Mouse (Mus musculus) adrenal gland, adult 8-10 months (tissue): ENCODE data around the gene Ptprcap. TPM values are rescaled to one million over a fixed set of nuclear protein-coding genes. Genes with fewer than 3 reads are reported as not detected.
"Not testable (repeated sequence)": the region's sequence is repeated elsewhere in the genome, so short reads cannot be mapped to it uniquely, and the experiment has no call there.

Experiments used
- DNase-seq: peaks from one replicate; pipeline ENCODE4 v3.0.0; 2022
- total RNA-seq, 4 experiments: library from RNA; stranded (reverse); gene quantifications; 2 replicates each; pipeline ENCODE4 v1.2.4; 2022

Gene Ptprcap
- total RNA-seq: 1 to 10 TPM; 2.2 to 4.4 (median 3.4) TPM

DNA sequence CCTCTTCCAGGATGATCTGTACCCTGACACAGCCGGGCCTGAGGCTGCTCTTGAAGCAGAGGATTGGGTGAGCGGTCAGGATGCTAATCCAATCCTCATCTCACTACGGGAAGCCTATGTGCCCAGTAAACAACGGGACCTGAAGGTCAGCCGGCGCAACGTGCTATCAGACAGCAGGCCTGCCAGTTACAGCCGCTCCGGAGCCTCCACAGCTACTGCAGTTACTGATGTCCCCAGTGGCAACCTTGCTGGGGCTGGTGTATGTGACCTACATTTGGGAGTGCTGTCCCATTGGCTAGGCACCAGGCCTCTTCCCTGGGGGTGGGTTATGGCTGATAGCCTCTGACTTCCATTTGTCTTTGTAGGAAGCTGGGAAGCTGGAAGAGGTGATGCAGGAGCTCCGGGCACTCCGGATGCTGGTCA, at the start of gene Ptprcap:
TSS of gene Ptprcap (plus strand) at position 373 of the 423 bp plus-strand sequence.
- no peak for DNase-seq

DNA sequence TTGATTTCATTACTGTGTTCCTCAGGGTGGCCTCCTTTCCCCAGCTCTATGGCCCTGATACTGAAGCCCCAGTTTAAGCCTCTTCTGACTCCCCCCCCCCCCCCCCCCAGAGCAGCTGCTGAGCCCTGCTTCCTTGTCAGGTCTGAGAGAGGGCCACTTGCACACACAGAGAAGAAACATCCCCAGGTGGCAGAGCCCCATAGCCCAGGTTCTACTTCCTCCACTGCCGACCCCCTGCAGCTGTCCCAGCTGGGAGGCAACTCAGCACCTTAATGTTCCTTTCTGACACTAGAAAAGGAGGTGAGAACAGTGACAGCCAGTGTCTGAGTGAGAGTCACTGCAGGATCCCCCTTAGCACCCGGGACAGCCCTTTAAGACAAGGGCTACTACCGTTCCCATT, 49.6 kb upstream of the Ptprcap start:
- no peak for DNase-seq

DNA sequence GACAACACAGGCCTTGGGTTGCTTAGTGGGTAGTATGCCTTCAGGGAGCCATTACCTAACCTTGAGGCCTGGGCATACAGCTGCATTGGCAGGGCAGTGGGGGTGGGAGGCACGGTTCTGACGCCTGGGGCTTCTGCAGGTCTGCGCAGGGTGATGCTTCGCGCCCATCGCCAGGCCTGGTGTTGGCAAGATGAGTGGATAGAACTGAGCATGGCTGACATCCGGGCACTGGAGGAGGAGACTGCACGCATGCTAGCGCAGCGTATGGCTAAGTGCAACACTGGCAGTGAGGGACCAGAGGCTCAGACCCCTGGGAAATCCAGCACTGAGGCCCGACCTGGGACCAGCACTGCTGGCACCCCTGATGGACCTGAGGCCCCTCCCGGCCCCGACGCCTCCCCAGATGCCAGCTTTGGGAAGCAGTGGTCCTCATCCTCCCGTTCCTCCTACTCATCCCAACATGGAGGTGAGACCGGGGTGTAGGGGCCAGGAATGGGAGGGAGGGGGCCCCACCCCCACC, 48.7 kb upstream of the Ptprcap start:
- no peak for DNase-seq

DNA sequence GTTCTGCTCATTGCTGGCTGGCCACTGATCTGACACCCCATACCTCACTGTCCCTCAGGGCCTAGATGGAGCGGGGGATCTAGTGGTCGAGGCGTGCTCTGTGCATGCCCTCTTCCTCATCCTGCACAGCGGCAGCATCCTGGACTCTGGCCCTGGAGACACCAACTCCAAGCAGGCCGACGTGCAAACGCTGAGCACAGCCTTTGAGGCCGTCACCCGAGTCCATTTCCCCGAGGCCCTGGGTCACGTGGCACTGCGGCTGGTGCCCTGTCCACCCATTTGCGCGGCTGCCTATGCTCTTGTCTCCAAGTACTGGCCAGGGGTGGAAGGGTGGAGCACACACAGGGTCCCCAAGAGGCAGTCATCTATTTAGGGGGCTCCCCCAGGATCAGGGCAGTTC, 46.8 kb upstream of the Ptprcap start:
- DNase-seq: no peak

DNA sequence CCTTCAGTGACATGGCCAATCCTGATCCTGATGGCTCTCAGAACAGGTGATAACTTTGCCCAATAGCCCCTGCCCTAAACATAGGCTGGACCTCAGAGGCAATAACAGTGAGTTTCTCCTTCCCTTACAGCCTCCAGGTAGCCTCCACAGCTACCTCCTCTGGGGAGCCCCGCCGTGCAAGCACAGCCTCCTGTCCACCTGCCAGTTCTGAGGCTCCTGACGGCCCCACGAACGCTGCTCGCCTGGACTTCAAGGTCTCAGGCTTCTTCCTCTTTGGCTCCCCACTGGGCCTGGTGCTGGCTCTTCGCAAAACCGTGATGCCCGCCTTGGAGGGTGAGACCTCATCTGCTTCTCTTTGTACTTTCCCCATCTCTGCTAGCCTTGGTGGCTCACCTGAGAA, 44.9 kb upstream of the Ptprcap start:
- no peak for DNase-seq

DNA sequence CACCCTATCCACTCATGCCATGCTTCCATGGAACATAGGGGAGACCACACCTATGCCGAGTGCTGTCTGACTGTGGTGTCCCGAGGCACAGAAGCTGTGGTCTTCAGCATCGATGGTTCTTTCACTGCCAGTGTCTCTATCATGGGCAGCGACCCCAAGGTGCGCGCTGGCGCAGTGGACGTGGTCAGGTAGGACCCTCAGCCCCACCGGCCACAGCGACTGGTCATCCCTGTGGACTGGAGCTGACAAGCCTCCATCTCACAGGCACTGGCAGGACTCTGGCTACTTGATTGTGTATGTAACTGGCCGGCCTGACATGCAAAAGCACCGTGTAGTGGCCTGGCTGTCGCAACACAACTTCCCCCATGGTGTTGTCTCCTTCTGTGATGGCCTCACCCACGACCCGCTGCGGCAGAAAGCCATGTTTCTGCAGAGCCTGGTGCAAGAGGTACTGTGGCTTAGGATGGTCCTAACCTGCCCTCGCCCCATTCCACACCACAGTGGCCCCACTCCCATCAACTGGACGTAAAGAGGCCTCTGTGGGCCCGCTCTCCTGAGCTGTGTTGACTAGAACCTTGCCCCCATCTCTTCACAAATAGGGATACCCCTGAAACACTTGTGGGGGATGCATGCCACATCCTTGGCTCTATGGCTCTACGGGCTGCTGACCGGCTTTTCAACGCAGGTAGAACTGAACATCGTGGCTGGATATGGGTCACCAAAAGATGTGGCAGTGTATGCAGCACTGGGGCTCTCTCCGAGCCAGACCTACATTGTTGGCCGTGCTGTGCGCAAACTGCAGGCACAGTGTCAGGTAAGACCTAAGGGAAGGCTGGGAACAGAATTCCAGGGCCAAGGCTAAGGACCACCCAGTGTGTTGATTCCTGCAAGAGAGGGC, 41.1 kb upstream of the Ptprcap start:
- no peak for DNase-seq

DNA sequence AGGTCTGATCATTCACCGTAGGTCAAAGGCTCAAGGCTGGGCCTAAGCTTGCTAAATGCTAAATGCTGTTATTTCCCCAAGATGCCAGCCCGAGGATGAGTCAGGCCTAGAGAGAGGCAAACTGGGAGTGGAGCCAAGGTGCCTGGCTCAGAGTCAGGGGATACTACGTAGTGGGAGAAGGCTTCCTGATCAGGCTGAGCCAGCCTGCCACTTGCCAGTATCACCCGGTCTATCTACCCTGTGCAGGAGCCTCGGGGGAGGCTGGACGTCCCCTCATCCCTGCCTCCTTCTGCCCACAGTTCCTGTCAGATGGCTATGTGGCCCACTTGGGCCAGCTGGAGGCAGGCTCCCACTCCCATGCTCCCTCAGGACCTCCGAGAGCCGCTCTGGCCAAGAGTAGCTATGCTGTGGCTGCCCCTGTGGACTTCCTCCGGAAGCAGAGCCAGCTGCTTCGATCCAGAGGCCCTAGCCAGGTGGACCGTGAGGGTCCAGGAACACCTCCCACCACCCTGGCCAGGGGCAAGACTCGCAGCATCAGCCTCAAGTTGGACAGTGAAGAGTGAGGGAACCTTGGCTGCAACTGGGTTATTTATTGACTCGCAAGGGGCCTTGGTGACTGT, 40.1 kb upstream of the Ptprcap start:
- peak; percentile 97 for DNase-seq

DNA sequence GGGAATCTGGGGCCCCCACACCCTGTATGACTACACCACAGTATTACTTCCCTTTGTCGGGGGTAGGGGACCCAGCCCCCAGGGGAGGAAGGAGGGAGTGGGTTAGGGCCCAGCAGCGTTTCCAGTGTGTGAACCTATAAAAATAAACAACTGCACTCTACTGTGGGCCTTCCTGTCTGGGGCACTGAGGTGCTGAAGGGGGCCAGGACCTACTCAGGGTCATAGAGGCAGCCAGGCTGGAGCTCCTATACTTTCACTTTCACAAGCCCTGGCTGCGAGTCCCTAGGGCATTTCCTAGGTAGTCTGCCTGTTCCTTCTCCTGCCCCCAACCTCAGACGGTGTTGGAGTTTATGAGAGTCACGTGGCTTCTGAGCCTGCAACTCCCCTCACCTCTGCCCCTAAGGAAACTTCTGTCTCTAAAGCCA, 39.6 kb upstream of the Ptprcap start:
- DNase-seq: peak; percentile 59

DNA sequence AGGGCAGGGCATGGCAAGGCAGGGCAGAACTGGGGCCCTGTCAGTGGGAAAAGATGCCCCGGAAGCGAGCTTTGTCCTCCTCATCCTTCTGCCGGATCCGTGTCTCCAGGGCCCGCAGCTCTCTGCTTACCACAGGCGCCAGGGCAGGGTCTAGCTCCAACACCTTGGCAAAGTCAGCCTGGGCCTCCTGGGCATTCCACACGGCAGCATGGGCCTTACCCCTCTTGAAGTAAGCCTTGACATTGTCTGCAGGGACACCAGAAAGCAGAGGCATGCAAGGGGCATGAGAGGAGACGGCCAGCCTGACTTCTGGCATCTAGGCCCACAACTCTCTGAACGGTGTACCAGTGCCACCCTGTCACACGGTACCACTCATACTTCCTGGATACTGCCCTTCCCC, 38.9 kb upstream of the Ptprcap start:
- no peak for DNase-seq

DNA sequence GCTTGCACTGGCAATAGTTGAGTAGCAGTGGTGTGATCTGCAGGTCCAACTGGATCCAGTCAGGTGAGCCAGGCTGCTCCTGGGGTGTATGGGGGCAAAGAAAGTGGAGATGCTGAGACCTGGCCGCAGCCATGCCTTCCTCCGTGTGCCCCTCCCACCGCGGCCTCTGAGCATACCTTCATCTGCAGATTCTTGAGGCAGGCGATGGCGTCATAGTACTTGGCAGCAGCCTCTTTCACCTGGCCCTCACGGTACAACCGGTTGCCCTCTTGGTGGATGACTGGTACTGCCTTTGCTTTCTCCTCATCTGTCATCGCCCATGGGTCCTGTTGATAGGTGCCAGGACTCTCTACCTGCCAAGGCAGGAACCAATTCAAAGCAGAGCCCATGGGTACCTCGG, 38.3 kb upstream of the Ptprcap start:
- no peak for DNase-seq

DNA sequence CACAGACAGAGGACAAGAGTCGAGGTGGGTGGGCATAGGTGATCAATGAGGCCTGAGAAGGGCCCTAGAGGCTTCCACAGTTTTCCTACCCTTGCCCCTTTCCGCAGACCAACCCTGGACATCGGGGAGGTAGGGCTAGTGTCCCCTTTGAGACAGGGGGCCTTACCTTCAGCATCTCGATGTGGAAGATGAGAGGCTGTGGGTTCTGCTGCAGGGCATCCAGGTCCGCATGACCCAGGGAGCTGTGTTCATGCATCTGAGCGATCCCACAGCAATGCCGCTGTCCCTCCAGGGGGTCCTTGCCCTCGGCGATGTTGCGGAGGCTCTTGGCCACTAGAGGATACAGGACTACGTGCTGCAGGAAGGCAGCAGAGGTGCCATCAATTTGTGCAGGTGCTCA, 37.6 kb upstream of the Ptprcap start:
- DNase-seq: no peak

DNA sequence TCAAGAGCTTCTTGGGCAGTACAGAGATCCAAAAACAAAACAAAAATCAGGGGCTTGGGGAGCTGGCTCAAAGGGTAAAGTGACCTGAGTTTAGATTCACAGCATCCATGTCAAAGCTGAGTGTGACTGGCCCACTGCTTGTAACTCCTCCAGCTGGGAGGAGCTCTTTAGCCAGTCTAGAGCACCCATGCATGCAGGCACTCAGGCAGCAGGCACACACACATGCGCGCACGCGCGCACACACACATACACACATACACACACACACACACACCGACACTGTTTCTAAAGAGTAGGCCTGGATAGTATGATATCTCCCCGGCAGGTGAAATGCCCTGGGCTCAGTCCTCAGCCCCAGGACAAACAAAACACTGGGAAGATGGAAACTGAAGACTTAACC, 36.4 kb upstream of the Ptprcap start:
- DNase-seq: no peak

DNA sequence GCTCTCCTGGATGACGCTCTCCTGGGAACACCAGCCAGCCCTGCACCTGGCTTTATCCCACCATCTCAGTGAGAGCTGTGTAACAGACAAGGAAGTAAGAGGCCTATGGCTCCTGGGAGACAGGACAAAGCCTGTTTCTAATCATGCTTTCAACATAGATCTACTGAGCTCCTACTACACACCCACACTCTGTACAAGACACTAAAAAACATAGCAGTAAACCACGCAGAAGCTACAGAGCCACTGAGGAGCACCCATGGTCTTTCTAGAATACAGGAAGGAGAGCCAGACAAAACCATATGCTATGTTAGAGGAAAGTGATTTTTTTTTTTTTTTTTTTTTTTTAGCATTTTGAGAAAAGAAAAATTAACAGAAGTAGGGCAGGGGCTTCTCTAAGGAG, 35.1 kb upstream of the Ptprcap start:
- no peak for DNase-seq

DNA sequence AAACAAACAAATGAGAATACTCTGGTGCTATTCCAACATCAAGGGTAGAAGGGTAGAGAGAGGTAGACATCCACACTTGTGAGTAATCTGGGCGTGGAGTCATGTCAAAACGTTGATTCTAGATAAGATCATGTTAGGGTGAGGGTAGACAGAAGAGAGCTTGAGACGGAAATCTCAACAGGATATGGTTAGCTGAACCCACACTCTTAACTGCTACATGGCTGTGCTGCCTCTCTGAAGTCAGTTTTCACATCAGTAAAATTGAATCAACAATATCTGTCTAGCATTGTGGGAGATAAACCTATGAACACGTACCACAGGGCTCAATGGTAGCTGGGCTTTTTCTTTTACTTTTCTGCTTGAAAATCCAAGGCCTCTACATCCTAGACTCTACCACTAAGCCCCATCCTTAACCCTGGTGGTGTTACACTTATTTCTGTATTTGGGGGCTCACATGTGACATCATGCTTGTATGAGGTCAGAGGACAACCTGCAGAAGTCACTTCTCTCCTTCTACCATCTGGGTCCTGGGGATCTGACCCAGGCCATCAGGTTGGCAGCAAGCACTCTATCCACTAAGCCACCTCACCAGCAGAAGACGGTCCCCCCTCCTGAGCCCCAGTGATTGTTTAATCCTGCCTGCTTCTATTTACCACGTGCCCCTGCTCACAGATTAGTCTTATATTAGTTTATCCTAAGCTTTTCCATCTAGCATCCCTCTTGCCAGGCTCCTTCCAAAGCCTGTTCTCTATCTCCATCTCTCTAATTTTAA, 33.5 kb upstream of the Ptprcap start:
- DNase-seq: no peak

DNA sequence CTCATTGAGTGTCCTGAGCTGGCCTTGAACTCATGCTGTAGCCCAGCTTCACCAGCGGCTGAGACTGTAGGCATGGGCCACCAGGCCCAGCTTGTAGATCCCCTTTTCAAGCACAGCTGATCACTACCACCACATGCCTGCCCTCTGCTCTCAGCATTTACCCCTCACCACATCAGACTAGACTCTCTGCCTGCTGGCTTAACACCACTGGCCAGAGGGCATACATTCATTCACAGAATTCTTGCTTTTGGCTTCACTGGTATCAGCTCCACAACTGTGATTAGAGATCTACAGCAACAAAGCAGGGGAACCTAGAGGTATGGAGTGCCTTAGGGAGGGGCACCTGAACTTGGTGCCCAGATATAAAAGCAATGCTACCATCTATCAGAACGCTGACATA, 32.9 kb upstream of the Ptprcap start:
- no peak for DNase-seq

DNA sequence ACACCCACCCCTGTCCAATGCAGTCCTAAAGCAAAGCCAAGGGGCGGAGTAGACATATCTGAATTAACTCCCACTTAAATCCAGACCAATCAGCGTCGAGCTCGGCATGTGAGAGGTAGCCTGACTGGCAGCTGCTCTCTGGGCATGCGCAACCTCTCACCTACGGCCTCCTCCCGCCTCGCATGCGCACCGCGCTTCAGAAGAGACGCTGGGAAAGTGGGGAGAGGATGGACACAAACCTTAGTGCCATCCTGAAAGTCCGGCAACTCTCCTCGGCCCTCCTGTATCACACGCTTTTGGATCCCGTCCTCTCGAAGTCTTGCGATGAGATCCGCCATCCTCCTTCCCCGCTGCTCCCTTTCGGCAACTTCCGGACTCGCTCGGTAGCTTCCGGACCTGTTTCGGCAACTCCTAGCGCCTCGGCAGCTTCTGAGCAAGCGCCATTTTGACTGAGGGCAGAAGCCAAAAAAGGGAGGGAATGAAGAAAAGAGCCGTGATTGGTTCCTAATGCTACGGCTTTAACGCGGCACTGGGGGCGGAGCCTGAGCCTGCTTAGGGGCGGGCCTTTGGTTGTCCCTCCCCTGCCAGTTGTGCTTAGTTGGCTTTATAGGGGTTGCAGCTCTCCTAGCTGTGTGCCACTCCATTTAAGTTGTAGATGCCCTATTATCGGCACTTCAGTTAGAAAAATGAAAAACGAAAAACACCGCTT, 32.2 kb upstream of the Ptprcap start:
- peak; percentile 98 for DNase-seq

DNA sequence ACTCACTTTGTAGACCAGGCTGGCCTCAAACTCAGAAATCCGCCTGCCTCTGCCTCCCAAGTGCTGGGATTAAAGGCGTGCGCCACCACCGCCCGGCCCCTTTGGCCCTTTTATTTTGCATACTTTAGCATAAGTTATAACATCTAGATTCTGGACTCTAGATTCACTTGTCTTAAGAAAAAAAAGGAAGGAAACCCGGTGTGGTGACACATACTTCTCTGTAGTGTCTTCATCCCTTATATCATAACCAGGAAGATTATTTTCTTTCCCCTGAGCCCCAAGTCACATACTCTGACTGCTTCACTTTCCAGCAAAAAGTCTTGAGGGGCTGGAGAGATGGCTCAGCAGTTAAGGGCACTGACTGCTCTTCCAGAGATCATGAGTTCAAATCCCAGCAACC, 31.5 kb upstream of the Ptprcap start:
- DNase-seq: not testable (repeated sequence)

DNA sequence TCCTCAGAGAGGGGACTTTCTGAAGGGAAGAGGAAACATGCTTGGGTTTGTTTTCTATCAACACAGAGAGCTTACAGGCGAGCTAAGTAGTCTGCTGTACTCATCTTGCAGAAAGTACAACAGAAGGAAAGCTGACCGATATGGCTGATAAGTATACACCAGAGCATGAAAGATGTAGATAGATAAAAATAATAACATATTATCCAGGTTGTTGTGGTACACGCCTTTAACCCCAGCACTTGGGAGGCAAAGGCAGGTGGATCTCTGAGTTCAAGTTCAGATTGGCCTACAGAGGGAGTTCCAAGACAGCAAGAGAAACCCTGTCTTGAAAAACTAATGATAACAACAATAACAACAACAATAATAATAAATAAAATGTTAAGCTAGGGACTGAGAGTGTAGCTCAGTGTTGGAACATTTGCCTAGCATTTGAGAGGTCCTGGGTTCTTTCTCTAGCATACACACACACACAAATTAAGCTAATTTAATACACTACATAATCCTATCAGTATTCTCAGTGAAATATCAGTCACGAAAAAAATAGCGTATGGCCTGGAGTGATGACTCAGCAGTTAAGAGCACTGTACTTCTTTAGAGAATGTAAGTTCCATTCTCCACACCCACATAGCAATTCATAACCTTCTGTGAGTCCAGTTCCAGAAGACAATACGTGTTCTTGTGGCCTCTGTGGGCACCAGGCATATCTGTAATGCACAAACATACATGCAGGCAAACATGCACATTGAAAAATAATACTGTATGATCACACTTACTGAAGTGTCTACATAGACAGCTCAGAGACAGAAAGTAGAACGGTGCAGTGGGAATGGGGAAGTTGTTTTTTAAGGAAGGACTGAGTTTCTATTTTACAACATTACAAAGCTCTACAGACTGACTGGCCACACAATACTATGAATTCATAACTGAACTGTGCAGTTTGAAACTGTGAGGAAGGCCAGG, 30.7 kb upstream of the Ptprcap start:
- DNase-seq: no peak

DNA sequence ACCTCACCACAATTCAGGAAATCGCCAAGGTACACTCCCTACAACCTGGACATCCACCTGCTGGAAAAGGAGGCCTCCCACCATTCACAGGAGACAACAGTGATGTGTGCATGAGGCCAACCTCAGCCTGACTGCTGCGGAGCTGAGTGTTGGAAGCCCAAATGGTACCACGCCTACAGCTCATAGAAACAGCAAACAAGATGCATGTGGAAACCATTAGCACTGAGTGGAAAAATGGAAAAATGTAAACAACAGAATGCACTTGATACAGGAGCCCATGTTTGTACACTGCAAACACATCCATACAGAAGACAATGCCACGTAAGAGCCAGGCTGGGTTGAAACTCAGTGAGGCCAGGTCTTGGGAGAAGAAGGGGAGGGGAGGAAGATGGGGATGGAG, 29.0 kb upstream of the Ptprcap start:
- no peak for DNase-seq

DNA sequence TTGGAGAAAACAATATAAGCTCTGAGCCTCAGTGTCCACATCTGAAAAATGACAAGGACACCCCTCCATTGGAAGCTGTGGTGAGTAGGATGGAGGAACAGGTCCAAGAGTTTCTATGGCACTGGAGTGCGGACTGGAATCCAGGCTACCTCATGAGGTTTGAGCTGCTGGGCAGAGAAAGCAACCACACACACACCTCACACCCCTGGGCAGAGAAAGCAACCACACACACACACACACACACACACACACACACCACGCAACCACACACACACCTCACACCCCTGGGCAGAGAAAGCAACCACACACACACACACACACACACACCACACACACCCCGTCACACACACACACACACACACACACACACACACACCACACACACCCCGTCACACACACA, 28.1 kb upstream of the Ptprcap start:
- not testable (repeated sequence) for DNase-seq
